Mouse (Mus musculus): ENCODE results near the gene Olfr96. TPM values are rescaled to one million over a fixed set of nuclear protein-coding genes. Genes with fewer than 3 reads are reported as not detected.

Gene Olfr96
- polyA plus RNA-seq, 1 experiment from 2014 or later = not detected

DNA sequence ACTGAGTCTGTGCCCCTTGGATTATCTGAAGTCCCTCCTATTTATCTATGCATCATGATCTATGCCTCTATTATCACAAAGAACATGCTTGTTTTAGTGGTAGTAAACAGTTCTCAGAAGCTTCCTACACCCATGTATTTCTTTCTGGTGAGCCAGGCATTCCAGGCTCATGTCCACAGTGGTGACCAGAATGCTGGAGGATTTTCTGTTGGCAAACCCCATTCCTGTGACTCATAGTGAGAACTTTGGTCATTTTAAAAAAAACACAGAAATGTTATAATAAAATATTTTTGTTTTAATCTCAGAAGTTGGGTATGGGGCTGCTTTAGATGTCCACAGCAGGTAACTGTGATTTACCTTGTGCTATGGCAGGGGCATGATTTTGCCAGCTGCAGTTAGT lies 29.5 kb downstream of the Olfr96 start:
- Histone ChIP-seq H3K9me3 (ENCODE audit: control insufficient read depth, low read length) (no peaks in the 10 kb centered on the region), H3K9ac (ENCODE audit: low read depth, low read length) (no peak overlapping the region), H3K4me2 (replicated peaks; ENCODE audit: low read depth, low read length) (no peak overlapping the region), H3K4me1 (ENCODE audit: control insufficient read depth, insufficient read depth, low read length) (no peaks in the 10 kb centered on the region), H3K4me3 (ENCODE audit: low read length) (no peak overlapping the region), H3K36me3 (ENCODE audit: control insufficient read depth, insufficient read depth, low read length) (no peaks in the 10 kb centered on the region), H3K27ac (ENCODE audit: low read depth, low read length) (no peak overlapping the region), H3K27me3 (ENCODE audit: control insufficient read depth, insufficient read depth, low read length) (no peaks in the 10 kb centered on the region)
- ATAC-seq (ENCODE audit: low FRiP score, low TSS enrichment) = no peak

DNA sequence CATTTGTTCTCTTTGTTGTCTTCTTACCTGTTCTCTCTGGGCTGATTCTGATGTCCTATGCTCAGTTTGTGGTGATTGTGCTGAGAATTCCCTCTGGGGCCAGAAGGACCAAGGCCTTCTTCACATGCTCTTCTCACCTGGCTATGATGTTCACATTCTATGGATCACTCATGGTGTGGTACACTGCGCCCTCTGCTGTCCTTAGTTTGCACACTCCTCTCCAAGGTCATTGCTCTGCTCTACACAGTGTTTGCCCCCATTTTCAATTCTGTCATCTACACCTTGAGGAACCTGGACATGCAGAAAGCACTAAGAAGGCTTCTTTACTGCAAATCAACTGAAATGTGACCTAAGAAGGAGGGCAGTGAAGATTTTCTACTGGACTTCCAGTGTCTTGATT lies 30.6 kb downstream of the Olfr96 start:
- Histone ChIP-seq H3K9me3 (ENCODE audit: control insufficient read depth, low read length) (no peaks in the 10 kb centered on the region), H3K36me3 (ENCODE audit: control insufficient read depth, insufficient read depth, low read length) (no peaks in the 10 kb centered on the region), H3K4me3 (ENCODE audit: low read length) (no peak overlapping the region), H3K4me1 (ENCODE audit: control insufficient read depth, insufficient read depth, low read length) (no peaks in the 10 kb centered on the region), H3K27me3 (ENCODE audit: control insufficient read depth, insufficient read depth, low read length) (no peaks in the 10 kb centered on the region), H3K27ac (ENCODE audit: low read depth, low read length) (no peak overlapping the region), H3K9ac (ENCODE audit: low read depth, low read length) (no peak overlapping the region), H3K4me2 (replicated peaks; ENCODE audit: low read depth, low read length) (no peak overlapping the region)
- ATAC-seq (ENCODE audit: low FRiP score, low TSS enrichment) = no peak
- 17% methylated on average over 1 of the region's 1 CpGs for WGBS

DNA sequence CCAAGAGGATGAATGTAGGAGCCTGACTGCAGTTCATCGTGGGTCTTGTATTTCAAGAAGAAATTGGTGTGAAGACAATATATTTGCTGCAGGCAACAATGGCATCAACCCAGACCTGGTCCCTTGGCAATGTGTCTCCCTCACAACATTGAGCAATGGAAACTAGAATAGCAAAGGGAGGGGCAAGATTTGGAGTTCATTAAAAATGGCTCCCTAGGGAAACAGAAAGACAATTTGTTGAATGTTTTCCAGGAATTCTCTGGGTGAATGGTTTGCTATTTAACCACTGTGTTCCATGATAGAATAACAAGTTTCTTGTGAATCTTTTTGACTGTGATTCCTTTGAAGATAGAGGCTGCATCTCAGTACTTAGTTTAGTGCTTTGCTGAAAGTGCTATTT lies 43.7 kb downstream of the Olfr96 start, which contains the start of gene Olfr98:
Gene Olfr98, minus strand, starts transcription at position 124 of the 400 bp plus-strand sequence.
- Histone ChIP-seq H3K4me1 (ENCODE audit: control insufficient read depth, insufficient read depth, low read length) (no peaks in the 10 kb centered on the region), H3K9ac (ENCODE audit: low read depth, low read length) (no peak within 1 kb of the TSS), H3K27ac (ENCODE audit: low read depth, low read length) (no peak within 1 kb of the TSS), H3K4me3 (ENCODE audit: low read length) (no peak within 1 kb of the TSS), H3K4me2 (replicated peaks; ENCODE audit: low read depth, low read length) (no peak within 1 kb of the TSS), H3K9me3 (ENCODE audit: control insufficient read depth, low read length) (no peaks in the 10 kb centered on the region), H3K27me3 (ENCODE audit: control insufficient read depth, insufficient read depth, low read length) (no peaks in the 10 kb centered on the region; the same call in 1 of the 2 replicates), H3K36me3 (ENCODE audit: control insufficient read depth, insufficient read depth, low read length) (no peaks in the 10 kb centered on the region)
- ATAC-seq (ENCODE audit: low FRiP score, low TSS enrichment) = no peak
- WGBS = 89% methylated on average over 1 of the region's 1 CpGs

DNA sequence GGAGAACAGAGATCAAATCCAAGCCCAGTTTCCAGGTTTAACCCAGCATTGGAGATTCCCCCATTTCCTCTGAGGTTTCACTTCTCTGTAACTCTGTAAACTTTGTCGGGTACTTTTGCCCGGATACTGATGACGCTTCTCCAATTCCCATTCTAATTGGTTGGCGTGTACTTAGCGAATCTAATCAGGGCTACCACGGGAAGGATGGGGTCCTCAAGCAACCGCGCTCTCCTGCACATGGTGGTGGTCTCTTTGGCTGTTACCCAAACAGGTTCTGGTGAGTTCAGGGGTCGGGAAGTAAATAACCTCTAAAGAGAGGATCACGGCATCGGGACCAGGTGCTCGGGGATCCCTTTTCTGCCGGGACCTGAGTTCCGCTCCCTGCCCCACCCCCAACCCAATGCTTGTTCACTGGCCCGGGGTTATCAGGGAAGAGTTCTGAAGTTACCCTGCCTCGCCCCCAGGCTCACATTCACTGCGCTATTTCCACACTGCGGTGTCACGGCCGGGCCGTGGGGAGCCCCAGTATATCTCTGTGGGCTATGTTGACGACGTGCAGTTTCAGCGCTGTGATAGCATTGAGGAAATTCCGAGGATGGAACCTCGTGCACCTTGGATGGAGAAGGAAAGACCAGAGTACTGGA lies 50.2 kb downstream of the Olfr96 start, which contains the start of gene H2-M3:
Gene H2-M3, plus strand, starts transcription at position 163 of the 644 bp plus-strand sequence.
- no peaks in the 10 kb centered on the region for H3K4me1 ChIP-seq (ENCODE audit: control insufficient read depth, insufficient read depth, low read length)
- peak; percentile 99 for ATAC-seq (ENCODE audit: low FRiP score, low TSS enrichment)
- 5% methylated on average over 26 of the region's 26 CpGs for whole genome bisulfite sequencing
- H3K27me3 ChIP-seq (ENCODE audit: control insufficient read depth, insufficient read depth, low read length) = no peaks in the 10 kb centered on the region; the same call in 1 of the 2 replicates
- H3K4me3 ChIP-seq (ENCODE audit: low read length) = peak within 1 kb of the TSS; percentile 50
- H3K27ac ChIP-seq (ENCODE audit: low read depth, low read length) = no peak within 1 kb of the TSS
- no peaks in the 10 kb centered on the region for H3K9me3 ChIP-seq (ENCODE audit: control insufficient read depth, low read length)
- peak within 1 kb of the TSS; percentile 40; the same call in 1 of the 2 replicates for H3K9ac ChIP-seq (ENCODE audit: low read depth, low read length)
- no peaks in the 10 kb centered on the region for H3K36me3 ChIP-seq (ENCODE audit: control insufficient read depth, insufficient read depth, low read length)
- H3K4me2 ChIP-seq (replicated peaks; ENCODE audit: low read depth, low read length) = peak within 1 kb of the TSS; percentile 88

- Histone ChIP-seq H3K36me3 (ENCODE audit: control insufficient read depth, insufficient read depth, low read length) (no peaks in the 10 kb centered on the region), H3K27ac (ENCODE audit: low read depth, low read length) (no peak overlapping the region), H3K9ac (ENCODE audit: low read depth, low read length) (peak overlapping the region; percentile 40; the same call in 1 of the 2 replicates), H3K4me3 (ENCODE audit: low read length) (peak overlapping the region; percentile 50), H3K27me3 (ENCODE audit: control insufficient read depth, insufficient read depth, low read length) (no peaks in the 10 kb centered on the region; the same call in 1 of the 2 replicates), H3K4me2 (replicated peaks; ENCODE audit: low read depth, low read length) (peak overlapping the region; percentile 88), H3K4me1 (ENCODE audit: control insufficient read depth, insufficient read depth, low read length) (no peaks in the 10 kb centered on the region), H3K9me3 (ENCODE audit: control insufficient read depth, low read length) (no peaks in the 10 kb centered on the region)
- 69% methylated on average over 8 of the region's 8 CpGs for WGBS
- peak; percentile 10; the same call in 1 of the 2 replicates for ATAC-seq (ENCODE audit: low FRiP score, low TSS enrichment)
Observed at GRCm38 (mm10) chr17:37270702-37271092, 50.8 kb downstream of the Olfr96 start.

DNA sequence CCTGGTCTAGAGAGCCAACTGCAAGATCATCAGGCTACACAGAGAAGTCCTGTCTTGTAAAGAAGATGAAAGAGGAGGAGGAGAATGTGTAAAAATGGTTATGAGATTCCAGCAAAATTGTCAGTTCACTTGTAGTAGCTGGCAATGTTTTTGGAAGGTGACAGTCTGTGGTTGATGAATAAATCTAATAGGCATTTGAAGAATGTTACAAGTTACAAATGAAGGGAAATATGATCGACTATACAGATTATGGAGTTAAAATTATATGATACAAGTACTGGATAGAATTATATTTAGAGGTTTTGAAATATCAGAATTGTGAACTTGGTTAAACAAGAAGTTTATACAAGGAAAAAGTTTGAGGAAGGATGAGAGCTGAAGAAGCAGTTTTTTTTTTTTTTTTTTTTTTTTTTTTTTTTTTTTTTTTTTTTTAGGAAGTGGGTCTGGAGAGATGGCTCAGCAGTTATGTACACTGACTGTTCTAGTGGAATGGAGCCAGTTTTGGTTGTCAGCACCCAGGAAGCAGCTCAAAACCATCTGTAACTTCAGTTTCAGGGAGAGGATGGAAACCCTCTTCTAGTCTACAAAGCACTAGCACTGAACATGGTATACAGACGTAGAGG lies 55.8 kb downstream of the Olfr96 start:
- 89% methylated on average over 2 of the region's 2 CpGs for WGBS
- Histone ChIP-seq H3K9me3 (ENCODE audit: control insufficient read depth, low read length) (no peaks in the 10 kb centered on the region), H3K27me3 (ENCODE audit: control insufficient read depth, insufficient read depth, low read length) (no peaks in the 10 kb centered on the region), H3K4me3 (ENCODE audit: low read length) (no peak overlapping the region), H3K36me3 (ENCODE audit: control insufficient read depth, insufficient read depth, low read length) (no peaks in the 10 kb centered on the region), H3K4me2 (replicated peaks; ENCODE audit: low read depth, low read length) (no peak overlapping the region), H3K27ac (ENCODE audit: low read depth, low read length) (no peak overlapping the region), H3K9ac (ENCODE audit: low read depth, low read length) (no peak overlapping the region), H3K4me1 (ENCODE audit: control insufficient read depth, insufficient read depth, low read length) (no peaks in the 10 kb centered on the region)
- ATAC-seq (ENCODE audit: low FRiP score, low TSS enrichment) = no peak

Other genes starting within 250 kb of the Olfr96 start
- not detected in 2 replicates for gene 2410137M14Rik, start 238.9 kb upstream of the Olfr96 start, polyA plus RNA-seq (2014; fragmentation: Nextera tagmentation; extraction: Ambion mirVana)
- 0.16 and 0.39 TPM in 2 replicates for gene H2-M5, start 230.6 kb upstream of the Olfr96 start, polyA plus RNA-seq (2014; fragmentation: Nextera tagmentation; extraction: Ambion mirVana)
- 44.6 and 67.5 TPM in 2 replicates for gene Zfp57, start 219.0 kb upstream of the Olfr96 start, polyA plus RNA-seq (2014; fragmentation: Nextera tagmentation; extraction: Ambion mirVana)
- gene Mog, start 196.7 kb upstream of the Olfr96 start, polyA plus RNA-seq (2014; fragmentation: Nextera tagmentation; extraction: Ambion mirVana) = 0.12 and 0.14 TPM in 2 replicates
- 8.1 and 11.6 TPM in 2 replicates for gene Gabbr1, start 174.2 kb upstream of the Olfr96 start, polyA plus RNA-seq (2014; fragmentation: Nextera tagmentation; extraction: Ambion mirVana)
- not detected in 2 replicates for gene Olfr90, start 131.6 kb upstream of the Olfr96 start, polyA plus RNA-seq (2014; fragmentation: Nextera tagmentation; extraction: Ambion mirVana)
- gene Olfr91, start 121.9 kb upstream of the Olfr96 start, polyA plus RNA-seq (2014; fragmentation: Nextera tagmentation; extraction: Ambion mirVana) = not detected in 2 replicates
- not detected in 2 replicates for gene Olfr92, start 100.1 kb upstream of the Olfr96 start, polyA plus RNA-seq (2014; fragmentation: Nextera tagmentation; extraction: Ambion mirVana)
- gene Olfr93, start 58.7 kb upstream of the Olfr96 start, polyA plus RNA-seq (2014; fragmentation: Nextera tagmentation; extraction: Ambion mirVana) = not detected in 2 replicates
- gene Ubd, start 26.3 kb upstream of the Olfr96 start, polyA plus RNA-seq (2014; fragmentation: Nextera tagmentation; extraction: Ambion mirVana) = not detected in 2 replicates
- not detected in 2 replicates for gene Olfr94, start 19.2 kb upstream of the Olfr96 start, polyA plus RNA-seq (2014; fragmentation: Nextera tagmentation; extraction: Ambion mirVana)
- gene Olfr95, start 7.0 kb upstream of the Olfr96 start, polyA plus RNA-seq (2014; fragmentation: Nextera tagmentation; extraction: Ambion mirVana) = not detected in 2 replicates
- not detected in 2 replicates for gene Olfr97, start 17.2 kb downstream of the Olfr96 start, polyA plus RNA-seq (2014; fragmentation: Nextera tagmentation; extraction: Ambion mirVana)
- not detected in 2 replicates for gene Olfr98, start 43.6 kb downstream of the Olfr96 start, polyA plus RNA-seq (2014; fragmentation: Nextera tagmentation; extraction: Ambion mirVana)
- gene H2-M3, start 50.1 kb downstream of the Olfr96 start, polyA plus RNA-seq (2014; fragmentation: Nextera tagmentation; extraction: Ambion mirVana) = 1.1 and 1.3 TPM in 2 replicates
- gene Olfr99, start 63.3 kb downstream of the Olfr96 start, polyA plus RNA-seq (2014; fragmentation: Nextera tagmentation; extraction: Ambion mirVana) = not detected in 2 replicates
- not detected in 2 replicates for gene Olfr101, start 84.2 kb downstream of the Olfr96 start, polyA plus RNA-seq (2014; fragmentation: Nextera tagmentation; extraction: Ambion mirVana)
- not detected in 2 replicates for gene Olfr102, start 96.9 kb downstream of the Olfr96 start, polyA plus RNA-seq (2014; fragmentation: Nextera tagmentation; extraction: Ambion mirVana)
- gene Olfr103, start 119.6 kb downstream of the Olfr96 start, polyA plus RNA-seq (2014; fragmentation: Nextera tagmentation; extraction: Ambion mirVana) = not detected in 2 replicates
- gene Olfr104-ps, start 139.4 kb downstream of the Olfr96 start, polyA plus RNA-seq (2014; fragmentation: Nextera tagmentation; extraction: Ambion mirVana) = not detected in 2 replicates
- gene Olfr105-ps, start 158.9 kb downstream of the Olfr96 start, polyA plus RNA-seq (2014; fragmentation: Nextera tagmentation; extraction: Ambion mirVana) = not detected in 2 replicates
- not detected in 2 replicates for gene Olfr106-ps, start 170.2 kb downstream of the Olfr96 start, polyA plus RNA-seq (2014; fragmentation: Nextera tagmentation; extraction: Ambion mirVana)
- gene Olfr107, start 179.1 kb downstream of the Olfr96 start, polyA plus RNA-seq (2014; fragmentation: Nextera tagmentation; extraction: Ambion mirVana) = not detected in 2 replicates
- not detected in 2 replicates for gene Olfr108, start 225.3 kb downstream of the Olfr96 start, polyA plus RNA-seq (2014; fragmentation: Nextera tagmentation; extraction: Ambion mirVana)
- gene Olfr109, start 238.8 kb downstream of the Olfr96 start, polyA plus RNA-seq (2014; fragmentation: Nextera tagmentation; extraction: Ambion mirVana) = not detected in 2 replicates